Mouse (Mus musculus): Measurements from ENCODE around the gene Pi4kb. TPM values are rescaled to one million over a fixed set of nuclear protein-coding genes. Genes with fewer than 3 reads are reported as not detected.

Gene Pi4kb
- polyA plus RNA-seq, 1 experiment from 2014 or later: 23.1 TPM

- no peaks in the 10 kb centered on the region for H3K9me3 ChIP-seq (ENCODE audit: control insufficient read depth, low read length)
- no peak overlapping the region for H3K4me3 ChIP-seq (ENCODE audit: low read depth, low read length)
- H3K4me2 ChIP-seq (ENCODE audit: low read depth, low read length, severe bottlenecking): no peak overlapping the region
- H3K36me3 ChIP-seq (ENCODE audit: control insufficient read depth, insufficient read depth, low read length): no peaks in the 10 kb centered on the region
- ATAC-seq (replicated peaks; ENCODE audit: low FRiP score) (no peak), DNase-seq (ENCODE audit: low spot score) (no peak)
- no peak overlapping the region for H3K9ac ChIP-seq (ENCODE audit: low read length)
- no peaks in the 10 kb centered on the region for H3K27me3 ChIP-seq (ENCODE audit: control insufficient read depth, insufficient read depth, low read length)
- H3K4me1 ChIP-seq (replicated peaks; ENCODE audit: control insufficient read depth, insufficient read depth, low read length): no peaks in the 10 kb centered on the region
- no peak overlapping the region for H3K27ac ChIP-seq (ENCODE audit: low read depth, low read length)
- 90% methylated on average over 1 of the region's 1 CpGs for WGBS
Observed at GRCm38 (mm10) chr3:94965878-94966277, 8.7 kb upstream of the Pi4kb start.

DNA sequence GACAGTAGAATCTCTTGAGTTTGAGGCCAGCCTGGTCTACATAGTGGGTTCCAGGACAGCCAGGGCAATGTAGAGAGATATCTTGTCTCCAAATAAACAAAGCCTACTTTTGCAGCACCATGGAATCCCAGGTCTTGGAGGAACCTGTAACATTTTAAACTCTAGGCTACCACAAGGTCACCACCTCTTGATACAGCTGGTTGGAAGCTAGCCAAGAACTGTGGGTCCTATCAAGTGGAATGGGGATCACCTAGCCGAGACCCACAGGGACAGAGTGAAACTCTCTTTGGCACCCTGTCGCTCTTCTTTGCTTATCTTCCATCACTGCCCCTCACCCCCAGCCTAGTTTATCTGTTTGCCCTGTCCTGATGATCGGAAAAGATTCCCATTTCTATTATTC lies 2.0 kb upstream of the Pi4kb start:
- no peak overlapping the region for H3K27ac ChIP-seq (ENCODE audit: low read depth, low read length)

GRCm38 (mm10) chr3:94973620-94974019 lies 911 bp upstream of the Pi4kb start:
- Histone ChIP-seq H3K9ac (ENCODE audit: low read length) (no peak overlapping the region), H3K4me1 (replicated peaks; ENCODE audit: control insufficient read depth, insufficient read depth, low read length) (no peaks in the 10 kb centered on the region; the same call in 1 of the 2 replicates), H3K9me3 (ENCODE audit: control insufficient read depth, low read length) (no peaks in the 10 kb centered on the region), H3K36me3 (ENCODE audit: control insufficient read depth, insufficient read depth, low read length) (no peaks in the 10 kb centered on the region; the same call in 1 of the 2 replicates), H3K27ac (ENCODE audit: low read depth, low read length) (no peak overlapping the region), H3K27me3 (ENCODE audit: control insufficient read depth, insufficient read depth, low read length) (no peaks in the 10 kb centered on the region), H3K4me2 (ENCODE audit: low read depth, low read length, severe bottlenecking) (no peak overlapping the region; the same call in 1 of the 2 replicates), H3K4me3 (ENCODE audit: low read depth, low read length) (no peak overlapping the region)
- ATAC-seq (replicated peaks; ENCODE audit: low FRiP score) (no peak), DNase-seq (ENCODE audit: low spot score) (no peak)
- 87% methylated on average over 5 of the region's 5 CpGs for WGBS

More for the DNA sequence above, 2.0 kb upstream of the Pi4kb start:
- 88% methylated on average over 3 of the region's 3 CpGs for WGBS
- Histone ChIP-seq H3K9ac (ENCODE audit: low read length) (no peak overlapping the region), H3K9me3 (ENCODE audit: control insufficient read depth, low read length) (no peaks in the 10 kb centered on the region), H3K4me1 (replicated peaks; ENCODE audit: control insufficient read depth, insufficient read depth, low read length) (no peaks in the 10 kb centered on the region; the same call in 1 of the 2 replicates), H3K27me3 (ENCODE audit: control insufficient read depth, insufficient read depth, low read length) (no peaks in the 10 kb centered on the region), H3K4me2 (ENCODE audit: low read depth, low read length, severe bottlenecking) (no peak overlapping the region), H3K4me3 (ENCODE audit: low read depth, low read length) (no peak overlapping the region), H3K36me3 (ENCODE audit: control insufficient read depth, insufficient read depth, low read length) (no peaks in the 10 kb centered on the region; the same call in 1 of the 2 replicates)
- DNase-seq (ENCODE audit: low spot score) (no peak), ATAC-seq (replicated peaks; ENCODE audit: low FRiP score) (no peak)

GRCm38 (mm10) chr3:94974026-94974527 lies 454 bp upstream of the Pi4kb start:
- peak; percentile 50 for ATAC-seq (replicated peaks; ENCODE audit: low FRiP score)
- Histone ChIP-seq H3K4me1 (replicated peaks; ENCODE audit: control insufficient read depth, insufficient read depth, low read length) (no peaks in the 10 kb centered on the region; the same call in 1 of the 2 replicates), H3K4me2 (ENCODE audit: low read depth, low read length, severe bottlenecking) (peak overlapping the region; percentile 78), H3K9me3 (ENCODE audit: control insufficient read depth, low read length) (no peaks in the 10 kb centered on the region), H3K36me3 (ENCODE audit: control insufficient read depth, insufficient read depth, low read length) (no peaks in the 10 kb centered on the region; the same call in 1 of the 2 replicates), H3K9ac (ENCODE audit: low read length) (peak overlapping the region; percentile 47), H3K27me3 (ENCODE audit: control insufficient read depth, insufficient read depth, low read length) (no peaks in the 10 kb centered on the region), H3K27ac (ENCODE audit: low read depth, low read length) (no peak overlapping the region), H3K4me3 (ENCODE audit: low read depth, low read length) (peak overlapping the region; percentile 82)
- DNase-seq (ENCODE audit: low spot score): no peak
- WGBS: 23% methylated on average over 9 of the region's 9 CpGs

DNA sequence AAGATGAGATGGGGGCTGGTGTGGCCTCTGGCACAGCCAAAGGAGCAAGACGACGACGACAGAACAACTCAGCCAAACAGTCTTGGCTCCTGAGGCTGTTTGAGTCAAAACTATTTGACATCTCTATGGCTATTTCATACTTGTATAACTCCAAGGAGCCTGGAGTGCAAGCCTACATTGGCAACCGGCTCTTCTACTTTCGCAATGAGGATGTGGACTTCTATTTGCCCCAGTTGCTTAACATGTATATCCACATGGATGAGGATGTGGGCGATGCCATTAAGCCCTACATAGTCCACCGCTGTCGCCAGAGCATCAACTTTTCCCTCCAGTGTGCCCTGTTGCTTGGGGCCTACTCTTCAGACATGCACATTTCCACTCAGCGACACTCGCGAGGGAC lies 9.8 kb downstream of the Pi4kb start:
- no peak overlapping the region for H3K4me2 ChIP-seq (ENCODE audit: low read depth, low read length, severe bottlenecking)
- DNase-seq (ENCODE audit: low spot score) (no peak), ATAC-seq (replicated peaks; ENCODE audit: low FRiP score) (no peak)
- no peaks in the 10 kb centered on the region for H3K27me3 ChIP-seq (ENCODE audit: control insufficient read depth, insufficient read depth, low read length)
- WGBS: 92% methylated on average over 11 of the region's 11 CpGs
- H3K36me3 ChIP-seq (ENCODE audit: control insufficient read depth, insufficient read depth, low read length): no peaks in the 10 kb centered on the region; the same call in 1 of the 2 replicates
- H3K4me1 ChIP-seq (replicated peaks; ENCODE audit: control insufficient read depth, insufficient read depth, low read length): no peaks in the 10 kb centered on the region
- no peaks in the 10 kb centered on the region for H3K9me3 ChIP-seq (ENCODE audit: control insufficient read depth, low read length)
- no peak overlapping the region for H3K4me3 ChIP-seq (ENCODE audit: low read depth, low read length)
- no peak overlapping the region for H3K27ac ChIP-seq (ENCODE audit: low read depth, low read length)
- no peak overlapping the region for H3K9ac ChIP-seq (ENCODE audit: low read length)

- Histone ChIP-seq H3K4me1 (replicated peaks; ENCODE audit: control insufficient read depth, insufficient read depth, low read length) (no peaks in the 10 kb centered on the region), H3K9ac (ENCODE audit: low read length) (no peak overlapping the region), H3K27ac (ENCODE audit: low read depth, low read length) (no peak overlapping the region), H3K4me3 (ENCODE audit: low read depth, low read length) (no peak overlapping the region), H3K9me3 (ENCODE audit: control insufficient read depth, low read length) (no peaks in the 10 kb centered on the region), H3K4me2 (ENCODE audit: low read depth, low read length, severe bottlenecking) (no peak overlapping the region), H3K27me3 (ENCODE audit: control insufficient read depth, insufficient read depth, low read length) (no peaks in the 10 kb centered on the region), H3K36me3 (ENCODE audit: control insufficient read depth, insufficient read depth, low read length) (no peaks in the 10 kb centered on the region; the same call in 1 of the 2 replicates)
- WGBS: 89% methylated on average over 2 of the region's 2 CpGs
- no peak for DNase-seq (ENCODE audit: low spot score)
- no peak for ATAC-seq (replicated peaks; ENCODE audit: low FRiP score)
Observed at GRCm38 (mm10) chr3:94985513-94985912, 11.0 kb downstream of the Pi4kb start.

- H3K4me3 ChIP-seq (ENCODE audit: low read depth, low read length): no peak overlapping the region
- no peaks in the 10 kb centered on the region for H3K9me3 ChIP-seq (ENCODE audit: control insufficient read depth, low read length)
- no peak overlapping the region for H3K9ac ChIP-seq (ENCODE audit: low read length)
- no peaks in the 10 kb centered on the region for H3K27me3 ChIP-seq (ENCODE audit: control insufficient read depth, insufficient read depth, low read length)
- H3K4me2 ChIP-seq (ENCODE audit: low read depth, low read length, severe bottlenecking): no peak overlapping the region
- H3K36me3 ChIP-seq (ENCODE audit: control insufficient read depth, insufficient read depth, low read length): no peaks in the 10 kb centered on the region; the same call in 1 of the 2 replicates
- no peak overlapping the region for H3K27ac ChIP-seq (ENCODE audit: low read depth, low read length)
- ATAC-seq (replicated peaks; ENCODE audit: low FRiP score): no peak
- no peaks in the 10 kb centered on the region for H3K4me1 ChIP-seq (replicated peaks; ENCODE audit: control insufficient read depth, insufficient read depth, low read length)
- DNase-seq (ENCODE audit: low spot score): no peak
Observed at GRCm38 (mm10) chr3:94987578-94987977, 13.0 kb downstream of the Pi4kb start.

DNA sequence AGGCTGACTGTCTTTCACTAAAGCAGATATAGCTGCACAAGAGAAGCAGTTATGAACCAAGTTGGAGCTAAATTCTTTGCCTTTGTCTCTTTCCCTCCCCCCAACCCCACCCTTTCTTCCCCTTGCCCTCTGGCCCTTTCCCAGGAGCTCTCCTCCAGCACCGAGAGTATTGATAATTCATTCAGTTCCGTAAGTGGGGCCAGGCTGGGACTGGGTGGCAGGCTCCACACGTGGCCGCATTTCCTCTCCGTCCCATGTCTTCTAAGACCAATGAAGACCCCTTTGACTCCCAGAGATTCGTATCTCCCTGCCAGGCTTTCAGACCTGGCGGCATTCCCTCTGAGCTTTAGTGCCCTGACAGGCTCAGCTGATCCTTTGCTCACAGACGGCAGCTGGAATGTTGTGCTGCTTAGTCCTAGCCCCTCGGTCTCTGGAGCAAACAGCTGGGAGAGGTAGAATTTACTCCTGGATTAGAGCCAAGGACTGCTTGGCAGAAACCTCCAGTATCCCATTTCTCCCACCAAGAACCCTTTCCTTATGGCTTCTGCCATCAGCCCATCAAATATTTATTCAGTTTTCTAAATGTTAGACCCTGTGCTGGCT lies 14.7 kb downstream of the Pi4kb start:
- DNase-seq (ENCODE audit: low spot score): no peak
- no peaks in the 10 kb centered on the region for H3K9me3 ChIP-seq (ENCODE audit: control insufficient read depth, low read length)
- no peaks in the 10 kb centered on the region; the same call in 1 of the 2 replicates for H3K36me3 ChIP-seq (ENCODE audit: control insufficient read depth, insufficient read depth, low read length)
- no peak overlapping the region for H3K4me2 ChIP-seq (ENCODE audit: low read depth, low read length, severe bottlenecking)
- no peaks in the 10 kb centered on the region for H3K4me1 ChIP-seq (replicated peaks; ENCODE audit: control insufficient read depth, insufficient read depth, low read length)
- H3K27me3 ChIP-seq (ENCODE audit: control insufficient read depth, insufficient read depth, low read length): no peaks in the 10 kb centered on the region
- no peak overlapping the region for H3K27ac ChIP-seq (ENCODE audit: low read depth, low read length)
- ATAC-seq (replicated peaks; ENCODE audit: low FRiP score): no peak
- WGBS: 53% methylated on average over 9 of the region's 9 CpGs
- H3K4me3 ChIP-seq (ENCODE audit: low read depth, low read length): no peak overlapping the region
- no peak overlapping the region for H3K9ac ChIP-seq (ENCODE audit: low read length)

DNA sequence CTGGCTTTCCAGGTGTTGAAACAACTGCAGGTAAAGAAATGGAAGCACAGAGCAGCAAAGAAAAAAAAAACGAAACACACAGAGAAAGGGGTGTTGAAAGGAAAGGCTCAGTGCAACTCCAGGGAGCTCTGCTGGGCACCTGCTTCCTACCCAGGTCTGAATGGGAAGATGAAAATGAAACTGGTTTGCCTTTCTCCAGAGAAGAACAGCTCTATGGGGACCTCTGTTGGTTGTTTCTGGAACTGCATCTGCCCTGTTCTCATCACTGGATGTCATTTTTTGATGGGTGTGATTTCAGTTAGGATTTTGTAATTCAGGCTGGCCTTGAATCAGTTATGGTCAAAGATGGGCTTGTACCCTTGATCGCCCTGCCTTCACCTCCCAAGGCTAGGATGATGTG lies 22.4 kb downstream of the Pi4kb start:
- peak; percentile 87 for DNase-seq (ENCODE audit: low spot score)
- H3K4me1 ChIP-seq (replicated peaks; ENCODE audit: control insufficient read depth, insufficient read depth, low read length): no peaks in the 10 kb centered on the region
- no peaks in the 10 kb centered on the region for H3K27me3 ChIP-seq (ENCODE audit: control insufficient read depth, insufficient read depth, low read length)
- H3K9me3 ChIP-seq (ENCODE audit: control insufficient read depth, low read length): no peaks in the 10 kb centered on the region
- H3K4me2 ChIP-seq (ENCODE audit: low read depth, low read length, severe bottlenecking): no peak overlapping the region
- no peak overlapping the region for H3K27ac ChIP-seq (ENCODE audit: low read depth, low read length)
- 0 out of 2 replicates have a peak, but pooled peaks have one; percentile 4 for ATAC-seq (replicated peaks; ENCODE audit: low FRiP score)
- no peak overlapping the region for H3K4me3 ChIP-seq (ENCODE audit: low read depth, low read length)
- peaks cover 7% of the 10 kb centered on the region; the same call in 1 of the 2 replicates for H3K36me3 ChIP-seq (ENCODE audit: control insufficient read depth, insufficient read depth, low read length)
- 43% methylated on average over 2 of the region's 2 CpGs for WGBS
- H3K9ac ChIP-seq (ENCODE audit: low read length): no peak overlapping the region
